Mouse (Mus musculus): Measurements from ENCODE around the gene Cbx8.

Gene Cbx8

GRCm38 (mm10) chr11:119079445-119079837 is 38.7 kb upstream of the Cbx8 start:
- DNase-seq (ENCODE audit: low spot score in 2 of 2): no peak

DNA sequence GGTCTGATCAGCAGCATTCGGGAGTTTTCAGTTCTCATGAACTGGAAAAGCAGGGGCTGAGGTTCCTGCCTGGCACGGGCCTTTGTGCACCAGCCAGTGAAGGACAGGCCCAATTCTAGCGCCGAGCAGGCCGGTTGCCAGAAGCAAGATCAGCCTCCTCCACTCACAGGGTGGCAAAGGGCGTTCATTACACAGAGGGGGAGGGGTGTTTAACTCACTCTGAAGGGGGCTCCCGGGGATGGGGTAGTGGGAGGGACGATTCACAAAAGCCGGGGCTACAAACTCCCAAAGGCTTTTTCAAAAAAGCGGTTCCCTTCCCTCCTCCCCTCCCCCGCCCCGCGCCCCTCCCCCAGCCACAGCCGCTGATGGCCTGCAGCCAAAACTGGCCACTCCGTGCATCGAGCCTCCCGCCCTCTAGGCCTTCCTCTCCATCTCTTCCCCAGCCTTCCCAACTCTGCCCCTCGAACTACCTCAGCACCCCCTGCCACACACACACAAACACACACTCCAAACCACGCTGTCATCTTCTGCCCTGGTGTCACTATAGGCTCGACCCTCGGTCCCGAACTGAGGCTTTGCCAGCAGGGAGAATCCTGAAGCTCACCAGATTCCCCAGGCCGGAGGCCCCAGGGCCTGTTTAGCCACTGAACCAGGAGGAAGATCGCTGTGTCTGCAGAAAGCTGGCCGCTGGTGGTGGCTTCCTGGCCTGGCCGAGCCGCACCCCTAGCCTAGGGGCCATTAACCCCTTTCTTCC is 38.1 kb upstream of the Cbx8 start:
- DNase-seq (ENCODE audit: low spot score in 2 of 2): peak in 1 of 2 experiments; percentile 30

- no peak for DNase-seq (ENCODE audit: low spot score in 2 of 2)
Observed at GRCm38 (mm10) chr11:119077755-119078154, 37.0 kb upstream of the Cbx8 start.

DNA sequence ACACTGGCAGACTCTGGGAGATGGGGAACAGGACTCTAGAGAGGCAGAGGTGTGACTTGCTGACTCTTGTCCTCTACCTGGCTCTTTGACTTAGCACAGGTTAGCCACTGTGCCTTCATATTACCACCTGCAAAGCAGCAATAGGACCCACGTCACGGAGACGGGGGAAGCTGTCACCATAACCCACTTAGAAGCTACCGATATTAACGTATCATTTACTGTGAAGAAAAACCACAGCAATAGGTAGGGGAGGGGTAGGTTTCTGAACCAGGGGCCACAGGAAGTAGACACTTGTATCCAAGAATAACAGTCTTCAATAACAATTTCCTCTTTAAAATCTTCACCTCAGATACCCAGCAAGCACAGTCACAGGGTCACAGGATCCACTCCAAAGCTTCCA is 35.0 kb upstream of the Cbx8 start:
- no peak for DNase-seq (ENCODE audit: low spot score in 2 of 2)

DNA sequence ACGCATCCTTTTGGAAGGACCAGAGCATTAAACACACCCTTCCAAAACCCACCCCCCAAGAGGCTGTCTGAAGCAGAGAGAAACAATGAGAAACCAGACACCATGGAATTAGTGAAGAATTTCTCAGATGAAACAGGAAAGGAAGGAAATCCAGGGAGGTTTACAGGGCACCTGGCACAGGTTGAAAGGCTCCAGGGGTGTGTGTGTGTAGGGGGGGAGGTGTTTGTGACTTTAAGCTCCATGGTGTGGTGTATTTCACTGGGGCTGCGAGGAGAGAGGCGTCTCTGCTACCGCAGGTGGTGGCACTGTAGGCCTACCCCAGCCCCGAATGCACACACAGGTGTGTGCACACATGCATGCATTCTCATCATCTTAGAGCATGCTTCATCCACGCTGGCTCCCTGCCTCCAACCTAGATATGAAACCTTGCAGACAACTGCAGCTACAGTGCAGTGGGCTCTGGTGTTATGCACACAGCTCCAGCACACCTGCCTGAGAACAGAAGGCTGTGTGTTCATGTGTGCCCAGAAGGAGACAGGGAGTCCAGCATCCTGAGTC is 33.2 kb upstream of the Cbx8 start:
- no peak for DNase-seq (ENCODE audit: low spot score in 2 of 2)

- no peak for DNase-seq (ENCODE audit: low spot score in 2 of 2)
Observed at GRCm38 (mm10) chr11:119072986-119073385, 32.2 kb upstream of the Cbx8 start.

DNA sequence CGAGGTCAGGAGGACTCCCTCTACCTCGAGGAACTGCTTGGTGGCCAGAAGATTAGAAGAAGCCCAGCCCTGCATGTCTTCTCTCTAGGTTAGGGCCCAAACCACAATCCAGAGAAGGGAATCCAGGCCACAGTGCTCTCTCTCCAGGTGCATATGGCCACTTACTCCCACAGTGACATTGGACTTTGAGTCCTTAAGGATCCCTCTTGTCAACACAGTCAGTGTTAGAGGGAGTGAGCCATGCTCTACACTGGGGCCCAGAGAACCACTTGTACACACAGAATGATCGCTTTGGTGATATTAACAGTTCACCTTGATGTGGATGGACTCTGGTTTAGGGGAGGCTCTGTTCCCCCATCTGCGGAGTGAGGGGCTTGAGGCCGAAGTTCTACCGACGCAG is 31.5 kb upstream of the Cbx8 start:
- no peak for DNase-seq (ENCODE audit: low spot score in 2 of 2)

DNA sequence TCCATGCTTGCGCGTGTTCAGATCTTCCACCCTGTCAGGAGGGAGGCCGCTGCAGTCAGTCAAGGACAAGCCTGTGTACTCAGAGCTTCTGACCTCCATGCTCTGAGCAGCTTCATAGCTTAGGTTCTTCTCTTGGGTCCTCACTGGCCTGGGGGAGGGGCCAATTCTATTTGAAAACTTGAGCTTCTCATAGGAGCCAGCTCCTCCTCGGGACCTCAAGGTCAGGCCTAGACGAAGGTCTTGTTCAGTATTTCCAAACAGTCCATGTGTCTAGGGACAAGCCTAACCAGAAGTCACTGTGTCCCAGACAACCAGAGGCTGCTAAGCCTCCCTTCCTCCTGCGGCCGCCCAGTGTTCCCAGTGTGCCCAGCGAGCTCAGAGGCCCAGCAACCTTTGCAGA is 26.1 kb upstream of the Cbx8 start:
- DNase-seq (ENCODE audit: low spot score in 2 of 2): no peak

DNA sequence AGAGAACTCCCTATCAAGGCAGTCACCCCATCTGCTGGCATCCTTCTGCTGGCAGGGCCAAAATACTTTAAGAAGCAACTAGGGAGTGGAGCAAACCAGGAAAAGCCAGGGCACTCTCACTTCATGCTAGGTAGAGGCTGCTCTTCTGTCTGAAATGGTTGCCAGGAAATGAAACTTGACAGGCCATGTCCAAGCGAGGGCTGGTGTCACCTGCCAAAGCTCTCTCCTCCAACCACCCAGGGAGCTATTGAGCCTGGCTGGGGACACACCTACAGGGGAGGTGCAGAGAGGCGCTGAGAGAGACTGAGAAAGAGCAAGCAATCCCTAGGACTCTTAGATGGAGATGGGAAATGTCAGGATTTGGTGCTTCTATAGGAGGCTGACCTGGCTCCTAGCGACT is 18.5 kb upstream of the Cbx8 start:
- DNase-seq (ENCODE audit: low spot score in 2 of 2): no peak

- peak in 1 of 2 experiments; percentile 27 for DNase-seq (ENCODE audit: low spot score in 2 of 2)
Observed at GRCm38 (mm10) chr11:119058041-119058995, 17.5 kb upstream of the Cbx8 start.

- peak in 1 of 2 experiments; percentile 18 for DNase-seq (ENCODE audit: low spot score in 2 of 2)
Observed at GRCm38 (mm10) chr11:119057291-119057690, 16.5 kb upstream of the Cbx8 start.

DNA sequence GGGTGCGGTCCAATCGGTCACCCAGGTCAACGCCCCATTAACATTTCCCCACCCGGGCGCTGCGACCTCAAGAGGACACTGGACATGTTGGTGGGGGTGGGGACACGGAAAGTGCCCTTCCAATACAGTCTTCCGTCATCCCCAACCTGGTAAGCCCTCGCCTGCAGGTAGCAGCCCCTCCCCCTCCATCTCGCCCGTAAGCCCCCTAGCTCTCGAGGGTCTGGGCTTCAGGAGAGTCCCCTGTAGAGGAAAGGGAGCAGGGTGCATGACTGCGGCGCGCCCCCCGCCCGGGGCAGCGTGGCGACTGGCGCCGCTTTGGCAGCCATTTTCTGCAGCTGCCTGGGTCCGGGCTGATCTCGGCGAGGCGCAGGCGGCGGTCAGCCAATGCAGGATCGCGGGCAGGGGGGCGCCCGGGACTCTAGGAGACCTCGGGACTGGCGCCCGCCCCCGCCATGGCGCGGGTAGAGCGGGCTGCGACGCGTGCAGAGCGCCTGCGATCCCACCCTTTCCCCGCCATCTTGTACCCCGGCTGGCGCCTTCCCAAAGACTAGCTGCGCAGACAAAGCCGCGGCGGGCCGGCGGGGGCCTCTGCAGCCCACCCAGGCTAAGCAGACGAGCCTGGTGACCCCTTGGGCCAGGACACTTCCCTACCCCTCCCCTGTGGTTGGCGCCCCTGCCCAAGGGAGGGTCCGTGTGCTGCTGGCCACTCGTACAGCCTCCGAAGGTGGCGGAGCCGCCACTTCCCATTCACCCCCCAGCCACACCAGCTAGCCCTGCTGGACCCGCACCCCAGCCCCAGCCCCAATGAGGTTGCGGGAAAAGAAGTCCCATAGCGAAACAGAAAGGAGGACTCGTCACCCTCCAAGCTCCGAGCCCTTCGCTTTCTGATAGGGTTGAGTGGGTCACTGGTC is 15.8 kb upstream of the Cbx8 start:
- peak; percentile 48 to 55 for DNase-seq (ENCODE audit: low spot score in 2 of 2)

DNA sequence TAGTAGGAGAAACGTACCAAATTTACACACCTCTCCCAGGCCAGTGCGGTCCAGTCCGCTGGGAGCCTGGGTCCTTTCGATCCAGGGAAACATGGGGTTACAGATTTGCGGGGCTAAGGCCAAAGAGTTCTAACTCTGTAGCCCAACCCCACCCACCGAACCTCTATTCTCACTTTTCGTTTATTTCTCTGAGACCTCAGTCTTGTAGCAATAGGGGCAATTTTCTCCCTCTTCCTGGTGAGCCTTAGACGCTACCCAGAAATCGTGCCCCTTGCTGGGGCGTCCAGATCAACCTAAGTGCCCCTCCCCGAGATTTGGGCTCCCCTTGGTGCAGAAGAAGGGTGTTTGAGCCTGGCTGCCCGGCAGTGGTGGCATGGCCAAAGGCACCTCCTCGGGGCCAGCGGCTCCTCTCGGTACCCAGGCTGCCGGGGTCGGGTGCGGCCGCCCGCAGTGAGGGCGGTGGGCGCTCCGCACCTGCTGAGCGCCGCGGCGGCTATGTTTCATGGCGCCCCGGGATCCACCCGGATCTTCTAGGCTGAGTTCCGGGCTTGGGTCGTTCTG is 14.9 kb upstream of the Cbx8 start:
- DNase-seq (ENCODE audit: low spot score in 2 of 2): peak; percentile 22 to 23

GRCm38 (mm10) chr11:119054351-119055345 is 13.9 kb upstream of the Cbx8 start:
- peak; percentile 22 to 45 for DNase-seq (ENCODE audit: low spot score in 2 of 2)

- peak in 1 of 2 experiments; percentile 19 for DNase-seq (ENCODE audit: low spot score in 2 of 2)
Observed at GRCm38 (mm10) chr11:119053738-119054350, 13.1 kb upstream of the Cbx8 start.

- peak; percentile 38 to 76 for DNase-seq (ENCODE audit: low spot score in 2 of 2)
Observed at GRCm38 (mm10) chr11:119053257-119053670, 12.5 kb upstream of the Cbx8 start.

- DNase-seq (ENCODE audit: low spot score in 2 of 2): peak in 1 of 2 experiments; percentile 17
Observed at GRCm38 (mm10) chr11:119052661-119053256, 12.0 kb upstream of the Cbx8 start.

GRCm38 (mm10) chr11:119051927-119052660 is 11.3 kb upstream of the Cbx8 start:
- peak in 1 of 2 experiments; percentile 37 for DNase-seq (ENCODE audit: low spot score in 2 of 2)
